Mouse (Mus musculus): ENCODE measurements around the gene Mbtps1.

Mbtps1 gene

DNA sequence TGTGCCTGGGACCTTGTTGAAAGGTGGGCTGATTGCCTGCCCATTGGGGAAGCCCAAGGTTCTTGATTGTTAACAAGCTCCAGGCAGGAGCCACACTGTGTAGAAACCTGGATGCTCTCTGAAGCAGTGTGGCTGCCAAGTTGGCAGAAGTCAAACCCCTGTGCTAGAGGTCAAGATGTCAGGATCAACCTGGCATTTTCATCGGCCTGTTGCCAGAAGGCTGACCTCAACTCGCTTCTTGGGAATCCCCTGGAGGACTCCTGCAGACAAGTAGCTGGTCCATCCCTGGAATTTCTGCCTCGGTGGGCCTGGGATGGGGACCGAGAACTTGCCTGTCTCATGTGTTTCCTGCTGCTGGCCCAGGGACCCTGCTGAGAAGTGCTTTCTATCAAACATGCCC lies 56.4 kb downstream of the Mbtps1 start:
- no peak for DNase-seq (ENCODE audit: low read depth, low spot score)

DNA sequence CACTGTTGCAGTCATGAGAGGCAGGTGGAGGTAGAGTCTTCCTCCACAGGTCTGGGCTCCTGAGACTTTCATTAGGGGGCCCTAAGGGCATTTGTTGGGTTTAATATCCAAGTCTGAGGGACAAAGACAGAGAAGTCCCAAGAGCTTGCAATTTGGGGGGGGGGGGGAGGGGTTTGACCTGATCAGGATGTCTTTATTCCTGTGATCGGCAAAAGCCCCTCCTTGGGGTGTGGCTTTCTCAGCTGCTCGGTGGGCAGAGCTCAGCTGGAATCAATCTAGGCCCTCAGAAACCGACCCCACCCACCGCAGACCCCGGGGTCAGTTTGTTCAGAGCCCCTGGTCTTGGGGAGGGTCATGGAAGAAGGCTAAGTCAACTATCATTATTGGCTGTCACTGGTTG lies 56.9 kb downstream of the Mbtps1 start, which contains the start of gene Slc38a8:
TSS of gene Slc38a8 (minus strand) at position 101 of the 400 bp plus-strand sequence.
- DNase-seq (ENCODE audit: low read depth, low spot score) = no peak

DNA sequence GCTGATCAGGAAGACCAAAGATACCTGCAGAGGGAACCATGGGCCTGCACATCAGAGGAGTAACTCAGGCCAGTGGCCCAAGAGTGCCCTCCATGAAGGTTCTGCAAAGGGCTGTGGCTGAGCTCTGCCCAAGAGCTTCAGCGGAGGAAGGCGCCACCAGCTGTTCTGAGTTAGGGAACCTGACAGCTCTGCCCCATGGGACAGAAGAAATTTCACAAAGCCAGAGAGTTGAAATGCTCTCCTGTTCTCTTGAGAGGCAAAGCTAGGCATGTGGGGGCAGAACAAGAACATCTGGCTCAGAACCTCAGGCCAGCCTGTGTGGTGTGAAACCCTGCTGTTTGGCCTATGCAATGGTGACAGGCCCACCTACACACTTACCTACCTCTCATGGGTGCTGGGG lies 58.7 kb downstream of the Mbtps1 start:
- no peak for DNase-seq (ENCODE audit: low read depth, low spot score)

DNA sequence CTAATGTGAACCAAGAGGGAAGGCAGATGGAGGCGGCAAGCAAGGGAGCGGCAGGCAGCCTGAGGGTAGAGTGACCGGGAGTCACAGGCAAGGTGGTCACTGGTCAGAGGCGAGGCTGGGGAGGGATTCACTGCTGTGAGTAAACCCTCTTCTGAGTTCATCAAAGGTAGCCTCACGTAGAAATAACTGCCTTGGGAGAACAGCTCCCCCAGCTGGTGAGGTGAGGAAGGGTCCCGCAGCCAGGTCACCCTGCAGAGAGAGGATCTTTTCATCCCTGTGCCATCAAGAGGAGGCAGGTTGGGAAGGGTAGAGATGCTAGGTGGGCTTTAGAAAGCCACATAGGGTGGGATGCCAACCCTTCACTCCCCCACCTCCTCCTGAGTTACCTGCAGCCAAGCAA lies 61.7 kb downstream of the Mbtps1 start:
- peak; percentile 82 for DNase-seq (ENCODE audit: low read depth, low spot score)

DNA sequence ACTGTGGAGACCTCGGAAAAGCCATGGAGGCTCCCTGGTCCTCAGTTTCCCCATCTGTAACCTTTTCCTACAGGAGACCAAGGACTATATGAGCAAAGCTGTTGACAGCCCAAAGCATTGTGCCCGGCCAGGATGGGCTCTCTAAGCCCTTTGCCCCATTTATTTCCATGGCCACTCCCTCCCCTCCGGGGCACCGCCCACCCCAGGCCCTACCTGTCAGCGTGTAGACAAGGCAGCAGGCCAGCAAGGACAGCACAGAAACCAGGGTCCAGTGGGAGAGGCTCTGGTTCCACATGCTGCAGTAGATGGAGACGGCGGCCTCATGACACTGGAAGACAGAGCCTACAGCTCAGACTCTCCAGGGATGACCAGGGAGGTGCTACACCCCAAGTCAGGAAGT lies 71.4 kb downstream of the Mbtps1 start:
- DNase-seq (ENCODE audit: low read depth, low spot score) = no peak

DNA sequence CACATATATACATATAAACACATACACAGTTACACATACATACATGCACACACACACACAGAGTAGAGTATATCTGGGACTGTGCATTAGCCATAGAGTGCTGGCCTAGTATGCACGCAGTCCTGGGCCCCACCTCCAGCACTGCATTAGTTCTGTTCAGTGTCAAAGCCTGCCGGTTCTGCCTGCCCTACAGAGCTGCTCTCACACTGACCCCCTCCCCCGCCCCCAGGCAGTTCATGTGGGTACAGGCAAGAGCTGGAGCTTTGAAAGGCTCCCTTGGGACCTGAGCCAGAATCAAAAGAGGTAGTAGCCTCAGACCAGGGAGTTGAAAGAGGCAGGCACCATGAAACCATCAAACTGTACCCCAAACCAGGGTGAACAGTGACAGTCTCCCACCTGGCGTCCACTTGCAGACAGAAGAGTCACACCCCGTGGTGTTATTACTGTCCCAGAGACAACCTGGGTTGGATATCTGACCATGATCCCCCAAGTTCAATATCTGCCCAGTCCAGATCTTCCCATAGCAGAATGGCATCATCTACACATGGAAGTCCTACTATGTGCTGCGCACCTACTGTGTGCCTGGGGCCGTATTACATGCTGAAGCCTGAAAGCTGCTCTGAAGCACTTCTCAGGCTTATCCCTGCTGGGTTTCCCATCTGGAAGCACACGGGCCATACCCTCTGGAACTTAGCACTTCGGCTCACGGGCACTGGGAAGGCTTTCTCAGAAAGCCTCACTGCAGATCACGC lies 74.2 kb downstream of the Mbtps1 start:
- no peak for DNase-seq (ENCODE audit: low read depth, low spot score)

DNA sequence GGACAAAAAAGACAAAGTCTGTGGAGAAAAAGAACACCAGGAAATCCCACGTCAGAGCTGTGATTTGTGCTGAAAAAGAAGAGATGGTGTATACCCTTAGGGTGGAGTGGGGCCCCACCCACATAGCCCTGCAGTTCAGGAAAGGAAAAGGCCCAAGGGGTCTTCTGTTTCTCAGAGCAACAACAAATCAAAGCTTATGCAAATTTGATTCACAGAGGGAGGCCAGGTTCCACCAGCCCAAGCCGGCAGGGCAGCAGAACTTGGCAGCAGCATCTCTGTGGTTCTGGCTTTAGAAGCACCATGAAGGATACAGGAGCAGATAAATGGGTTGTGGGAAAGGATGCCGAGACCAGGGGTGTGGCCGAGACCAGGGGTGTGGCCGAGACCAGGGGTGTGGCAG lies 79.9 kb downstream of the Mbtps1 start:
- no peak for DNase-seq (ENCODE audit: low read depth, low spot score)

DNA sequence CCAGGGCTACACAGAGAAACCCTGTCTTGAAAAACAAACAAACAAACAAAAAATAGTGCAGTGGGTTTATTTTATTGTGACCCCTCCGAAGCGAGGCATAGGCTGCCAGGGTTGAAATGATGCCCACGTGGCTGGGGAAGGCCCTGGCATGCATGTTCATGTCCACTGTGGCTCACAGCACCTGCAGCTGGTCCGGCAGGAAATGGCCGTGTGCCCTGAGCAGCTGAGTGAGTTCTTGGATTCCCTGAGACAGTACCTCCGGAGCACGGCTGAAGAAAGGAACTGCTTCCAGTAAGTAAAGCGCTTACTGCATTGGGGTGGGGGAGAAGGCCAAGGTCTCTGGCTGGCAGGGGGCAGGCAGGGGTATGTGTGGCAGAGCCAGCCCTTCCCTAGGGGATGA lies 90.4 kb downstream of the Mbtps1 start:
- no peak for DNase-seq (ENCODE audit: low read depth, low spot score)

DNA sequence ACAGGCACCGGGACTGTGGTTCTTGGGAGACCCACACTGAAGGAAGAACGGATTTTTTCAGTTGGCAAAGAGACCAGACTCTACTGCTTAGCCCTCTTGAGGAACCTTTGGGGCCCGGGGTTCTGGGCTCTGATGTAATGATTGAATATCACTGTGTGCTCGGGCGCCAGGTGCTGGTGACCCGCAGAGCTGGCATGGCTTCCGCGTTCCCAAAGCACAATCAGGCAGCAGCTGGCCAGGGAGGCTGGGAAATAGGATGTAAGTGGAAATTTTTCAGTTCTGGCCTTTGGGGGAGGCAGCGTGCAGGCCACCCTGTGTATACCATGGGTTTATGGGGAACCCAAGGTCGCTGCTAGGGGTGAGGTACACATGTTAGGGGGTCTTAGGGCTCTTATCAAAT lies 91.7 kb downstream of the Mbtps1 start:
- no peak for DNase-seq (ENCODE audit: low read depth, low spot score)

DNA sequence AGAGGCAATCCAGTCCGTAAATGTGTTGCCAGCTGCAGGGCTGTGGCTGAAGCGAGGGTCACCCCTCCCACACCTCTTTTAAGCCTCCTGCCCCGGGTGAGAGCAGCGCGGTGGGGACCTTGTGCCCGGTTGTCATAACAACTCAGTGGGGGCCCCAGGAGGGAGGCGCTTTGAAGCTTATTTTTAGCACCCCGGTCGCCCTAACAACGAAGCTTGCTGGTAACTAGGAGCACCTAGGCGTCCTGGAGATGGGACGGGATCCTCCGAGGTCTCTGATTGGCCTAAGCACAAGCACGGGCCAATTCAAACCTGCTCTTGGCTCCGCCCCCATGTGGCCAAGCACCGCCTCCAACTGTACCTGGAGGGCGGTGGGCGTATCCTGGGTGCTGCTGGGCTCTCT lies 92.4 kb downstream of the Mbtps1 start:
- DNase-seq (ENCODE audit: low read depth, low spot score) = no peak

DNA sequence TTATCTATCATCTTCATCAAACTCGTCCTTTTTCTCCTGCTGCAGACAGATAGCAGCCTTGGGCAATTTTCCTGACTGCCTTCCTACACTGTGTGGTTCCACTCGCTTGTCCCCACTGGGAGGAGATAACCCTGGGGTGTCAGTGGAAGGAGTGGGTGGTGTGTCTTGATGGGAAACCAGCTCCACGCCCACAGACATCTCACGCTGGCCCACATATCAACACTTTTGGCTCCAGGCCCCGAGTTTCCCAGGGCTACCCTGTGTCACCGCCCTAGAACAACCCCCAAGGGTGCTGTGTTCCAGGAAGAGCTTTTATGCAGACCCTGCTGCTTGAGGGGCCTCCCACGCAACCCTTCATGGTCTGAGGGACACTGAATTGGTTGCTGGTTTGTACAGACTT lies 94.8 kb downstream of the Mbtps1 start:
- no peak for DNase-seq (ENCODE audit: low read depth, low spot score)

DNA sequence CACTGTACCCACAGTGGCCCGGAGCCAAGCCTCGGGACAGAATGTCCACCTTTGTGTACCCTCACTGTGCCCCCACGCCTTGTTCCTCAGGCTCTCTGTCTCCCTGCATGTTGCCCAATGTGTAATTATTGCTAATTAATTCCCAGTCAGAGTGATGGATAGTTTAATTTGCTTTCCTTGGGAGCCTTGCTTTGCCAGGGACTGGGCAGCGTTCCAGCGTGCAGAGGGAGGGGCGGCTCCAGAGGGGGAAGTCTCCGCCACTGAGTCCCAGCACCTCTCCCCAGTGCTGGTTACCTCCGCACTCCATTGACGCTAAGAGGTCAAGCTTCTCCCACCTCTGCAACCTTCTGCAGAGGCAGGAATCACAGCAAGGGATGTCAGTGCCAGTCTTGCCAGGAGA lies 97.2 kb downstream of the Mbtps1 start:
- DNase-seq (ENCODE audit: low read depth, low spot score) = no peak

DNA sequence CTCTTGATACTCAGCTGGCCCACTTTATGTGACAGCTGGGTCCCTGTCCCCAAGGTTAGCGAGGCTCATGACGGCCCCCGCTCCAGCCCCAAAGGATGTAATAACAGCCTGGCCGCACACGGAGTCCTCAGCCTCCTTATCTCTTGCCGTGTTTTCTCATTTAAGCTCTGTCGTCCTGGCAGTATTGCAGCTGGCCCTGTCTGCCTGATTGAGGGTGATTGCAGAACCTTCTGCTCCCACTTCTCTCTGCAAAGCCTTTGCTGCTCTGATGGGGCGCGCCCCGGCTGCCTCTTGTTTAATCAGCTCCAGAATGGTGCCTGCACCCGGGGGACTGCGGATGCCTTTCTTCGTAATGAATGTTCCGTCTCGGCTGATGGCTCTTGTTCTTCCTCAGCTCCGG lies 98.8 kb downstream of the Mbtps1 start:
- DNase-seq (ENCODE audit: low read depth, low spot score) = no peak
